Mouse (Mus musculus): ENCODE data around the gene Prokr2. TPM values are rescaled to one million over a fixed set of nuclear protein-coding genes. Genes with fewer than 3 reads are reported as not detected.
"Not testable (repeated sequence)": the region's sequence is repeated elsewhere in the genome, so short reads cannot be mapped to it uniquely, and the experiment has no call there.

Prokr2 gene
- polyA plus RNA-seq, 1 experiment = not detected

GRCm38 (mm10) chr2:132312616-132313015 lies 72.6 kb downstream of the Prokr2 start:
- no peak overlapping the region for H3K4me3 ChIP-seq (ENCODE audit: insufficient read depth, low read depth, low read length)
- no peaks in the 10 kb centered on the region for H3K4me1 ChIP-seq (ENCODE audit: control insufficient read depth, insufficient read depth, insufficient read length, low read length)
- no peak overlapping the region for H3K27ac ChIP-seq (replicated peaks; ENCODE audit: low read depth, low read length)

- Histone ChIP-seq H3K4me1 (ENCODE audit: control insufficient read depth, insufficient read depth, insufficient read length, low read length) (no peaks in the 10 kb centered on the region), H3K27ac (replicated peaks; ENCODE audit: low read depth, low read length) (no peak overlapping the region), H3K4me3 (ENCODE audit: insufficient read depth, low read depth, low read length) (no peak overlapping the region)
These were observed 75.8 kb downstream of the Prokr2 start for GRCm38 (mm10) chr2:132309398-132309930.

- Histone ChIP-seq H3K4me1 (ENCODE audit: control insufficient read depth, insufficient read depth, insufficient read length, low read length) (no peaks in the 10 kb centered on the region), H3K4me3 (ENCODE audit: insufficient read depth, low read depth, low read length) (no peak overlapping the region), H3K27ac (replicated peaks; ENCODE audit: low read depth, low read length) (no peak overlapping the region)
These were observed 76.4 kb downstream of the Prokr2 start for GRCm38 (mm10) chr2:132308829-132309228.

GRCm38 (mm10) chr2:132307213-132307843 lies 77.9 kb downstream of the Prokr2 start:
- H3K4me1 ChIP-seq (ENCODE audit: control insufficient read depth, insufficient read depth, insufficient read length, low read length) = no peaks in the 10 kb centered on the region
- no peak overlapping the region for H3K4me3 ChIP-seq (ENCODE audit: insufficient read depth, low read depth, low read length)
- H3K27ac ChIP-seq (replicated peaks; ENCODE audit: low read depth, low read length) = no peak overlapping the region

GRCm38 (mm10) chr2:132305988-132306387 lies 79.3 kb downstream of the Prokr2 start:
- no peaks in the 10 kb centered on the region for H3K4me1 ChIP-seq (ENCODE audit: control insufficient read depth, insufficient read depth, insufficient read length, low read length)
- no peak overlapping the region for H3K4me3 ChIP-seq (ENCODE audit: insufficient read depth, low read depth, low read length)
- no peak overlapping the region for H3K27ac ChIP-seq (replicated peaks; ENCODE audit: low read depth, low read length)

- H3K4me3 ChIP-seq (ENCODE audit: insufficient read depth, low read depth, low read length) = no peak overlapping the region
- no peaks in the 10 kb centered on the region for H3K4me1 ChIP-seq (ENCODE audit: control insufficient read depth, insufficient read depth, insufficient read length, low read length)
- H3K27ac ChIP-seq (replicated peaks; ENCODE audit: low read depth, low read length) = no peak overlapping the region
These were observed 80.1 kb downstream of the Prokr2 start for GRCm38 (mm10) chr2:132305165-132305564.

- Histone ChIP-seq H3K4me3 (ENCODE audit: insufficient read depth, low read depth, low read length) (no peak overlapping the region), H3K4me1 (ENCODE audit: control insufficient read depth, insufficient read depth, insufficient read length, low read length) (no peaks in the 10 kb centered on the region), H3K27ac (replicated peaks; ENCODE audit: low read depth, low read length) (no peak overlapping the region)
These were observed 83.8 kb downstream of the Prokr2 start for GRCm38 (mm10) chr2:132301436-132301835.

- no peak overlapping the region for H3K27ac ChIP-seq (replicated peaks; ENCODE audit: low read depth, low read length)
- H3K4me3 ChIP-seq (ENCODE audit: insufficient read depth, low read depth, low read length) = no peak overlapping the region
- H3K4me1 ChIP-seq (ENCODE audit: control insufficient read depth, insufficient read depth, insufficient read length, low read length) = no peaks in the 10 kb centered on the region
These were observed 87.0 kb downstream of the Prokr2 start for GRCm38 (mm10) chr2:132298250-132298649.

GRCm38 (mm10) chr2:132293694-132294450 lies 91.4 kb downstream of the Prokr2 start:
- Histone ChIP-seq H3K4me1 (ENCODE audit: control insufficient read depth, insufficient read depth, insufficient read length, low read length) (peaks cover 27% of the 10 kb centered on the region), H3K4me3 (ENCODE audit: insufficient read depth, low read depth, low read length) (no peak overlapping the region), H3K27ac (replicated peaks; ENCODE audit: low read depth, low read length) (no peak overlapping the region)

GRCm38 (mm10) chr2:132292083-132292482 lies 93.2 kb downstream of the Prokr2 start:
- Histone ChIP-seq H3K4me3 (ENCODE audit: insufficient read depth, low read depth, low read length) (no peak overlapping the region), H3K27ac (replicated peaks; ENCODE audit: low read depth, low read length) (0 out of 2 replicates have a peak overlapping the region, but pooled peaks have one; percentile 39), H3K4me1 (ENCODE audit: control insufficient read depth, insufficient read depth, insufficient read length, low read length) (peaks cover 27% of the 10 kb centered on the region)

GRCm38 (mm10) chr2:132291265-132291664 lies 94.0 kb downstream of the Prokr2 start:
- H3K4me3 ChIP-seq (ENCODE audit: insufficient read depth, low read depth, low read length) = no peak overlapping the region
- H3K27ac ChIP-seq (replicated peaks; ENCODE audit: low read depth, low read length) = peak overlapping the region; percentile 42
- peaks cover 28% of the 10 kb centered on the region for H3K4me1 ChIP-seq (ENCODE audit: control insufficient read depth, insufficient read depth, insufficient read length, low read length)

GRCm38 (mm10) chr2:132290808-132291207 lies 94.4 kb downstream of the Prokr2 start:
- no peak overlapping the region for H3K4me3 ChIP-seq (ENCODE audit: insufficient read depth, low read depth, low read length)
- peak overlapping the region; percentile 42 for H3K27ac ChIP-seq (replicated peaks; ENCODE audit: low read depth, low read length)
- peaks cover 30% of the 10 kb centered on the region for H3K4me1 ChIP-seq (ENCODE audit: control insufficient read depth, insufficient read depth, insufficient read length, low read length)

- not testable (repeated sequence) for H3K4me3 ChIP-seq (ENCODE audit: insufficient read depth, low read depth, low read length); H3K27ac ChIP-seq (replicated peaks; ENCODE audit: low read depth, low read length)
- peaks cover 41% of the 10 kb centered on the region for H3K4me1 ChIP-seq (ENCODE audit: control insufficient read depth, insufficient read depth, insufficient read length, low read length)
These were observed 96.0 kb downstream of the Prokr2 start for GRCm38 (mm10) chr2:132289213-132289612.
